Mouse (Mus musculus) CH12.LX (cell line): ENCODE data around the gene Atf3.

Experiments used
- CHD2 ChIP-seq: IDR thresholded peaks from 2 replicates; pipeline ENCODE4 v1.6.1; 2011; ENCODE audit warnings: low read length, improper control_type of control experiment
- CTCF ChIP-seq, 2 experiments: IDR thresholded peaks in 1 of 2; conservative IDR thresholded peaks in 1 of 2; 2 replicates each; pipeline ENCODE4 v1.5.1; 2011 to 2012; ENCODE audit warnings: low read depth in 2 of 2, low read length in 2 of 2, improper control_type of control experiment in 1 of 2, inconsistent platforms in 1 of 2, mild to moderate bottlenecking in 1 of 2, moderate library complexity in 1 of 2
- ELF1 ChIP-seq: IDR thresholded peaks from 2 replicates; pipeline ENCODE4 v1.6.1; 2014; ENCODE audit warnings: low read depth, mild to moderate bottlenecking, inconsistent platforms, low read length, improper control_type of control experiment
- JUN ChIP-seq: IDR thresholded peaks from 2 replicates; pipeline ENCODE4 v1.6.1; 2011; ENCODE audit warnings: low read depth, mild to moderate bottlenecking, low read length, improper control_type of control experiment, moderate library complexity; ENCODE audit not compliant: insufficient read depth
- MAFK ChIP-seq: IDR thresholded peaks from 2 replicates; pipeline ENCODE4 v1.6.1; 2011; ENCODE audit warnings: low read length, improper control_type of control experiment; ENCODE audit not compliant: insufficient replicate concordance
- MYC ChIP-seq: IDR thresholded peaks from 2 replicates; pipeline ENCODE4 v1.6.1; 2011; ENCODE audit warnings: low read depth, mild to moderate bottlenecking, improper control_type of control experiment, low read length
- POLR2A ChIP-seq: IDR thresholded peaks from 2 replicates; pipeline ENCODE4 v1.6.1; 2011; ENCODE audit warnings: low read depth, mild to moderate bottlenecking, improper control_type of control experiment, low read length
- USF1 ChIP-seq: IDR thresholded peaks from 2 replicates; pipeline ENCODE4 v1.6.1; 2014; ENCODE audit warnings: low read depth, mild to moderate bottlenecking, inconsistent platforms, low read length, improper control_type of control experiment
- USF2 ChIP-seq: conservative IDR thresholded peaks from 2 replicates; pipeline ENCODE4 v1.6.1; 2011; ENCODE audit warnings: low read depth, low read length, improper control_type of control experiment
- ZNF384 ChIP-seq: IDR thresholded peaks from 2 replicates; pipeline ENCODE4 v1.6.1; 2012; ENCODE audit warnings: low read depth, low read length, improper control_type of control experiment, inconsistent platforms

GRCm38 (mm10) chr1:191259661-191260060, 41.8 kb upstream of the Atf3 start:
- TF ChIP-seq POLR2A (no peak), USF1 (no peak), CTCF (conservative IDR thresholded peaks at IDR 0.05 in 1 of 2, IDR thresholded peaks at IDR 0.05 in 1 of 2; ENCODE audit: low read depth in 2 of 2, low read length in 2 of 2) (no peak), JUN (no peak), MAFK (no peak), MYC (no peak), CHD2 (no peak), ZNF384 (no peak), ELF1 (no peak), USF2 (no peak)
